Mouse (Mus musculus) cerebellum, adult 2 months (tissue): ENCODE measurements at regions not wholly inside any gene's neighbourhood (a gene's known extent, or its start where the extent isn't known, plus 50 kb on each side); places are given as distances from the start of the nearest gene placed in this dataset.

ENCODE experiments used
- CTCF ChIP-seq: fragments of 200-500 bp; IDR thresholded peaks from 2 replicates; pipeline ENCODE4 v1.5.1; 2011; ENCODE audit warnings: low read depth, mild to moderate bottlenecking, control low read depth, low read length, moderate library complexity, borderline replicate concordance; ENCODE audit not compliant: insufficient read depth
- POLR2A ChIP-seq: fragments of 200-500 bp; IDR thresholded peaks from 2 replicates; pipeline ENCODE4 v1.6.1; 2011; ENCODE audit warnings: low read length, control low read depth, borderline replicate concordance; ENCODE audit not compliant: insufficient read depth

- TF ChIP-seq CTCF: no peak
- TF ChIP-seq POLR2A: no peak
These were observed 144.0 kb downstream of the Kit start for GRCm38 (mm10) chr5:75718511-75719225.
